Mouse (Mus musculus) heart, postnatal 14 days (tissue): ENCODE measurements around the gene Hipk3. TPM values are rescaled to one million over a fixed set of nuclear protein-coding genes. Genes with fewer than 3 reads are reported as not detected.

ENCODE experiments used
- DNase-seq, 2 experiments: peaks; one replicate each; pipeline ENCODE4 v3.0.0; 2021 to 2022
- intact Hi-C: fragments of 180-260 bp; cut with DNase I; formaldehyde crosslinking; loops from one replicate; pipeline ENCODE4 v1.15.1; 2025
- total RNA-seq, 2 experiments: library from RNA; stranded (reverse); gene quantifications; 2 replicates each; pipeline ENCODE4 v1.2.3; 2021

Gene Hipk3
- total RNA-seq, 2 experiments from 2014 or later = 178 to 179 TPM

- intact Hi-C loops = no loop called here
Measured at GRCm38 (mm10) chr2:104479054-104479453, 15.2 kb downstream of the Hipk3 start.

GRCm38 (mm10) chr2:104477398-104478015 lies 16.7 kb downstream of the Hipk3 start:
- intact Hi-C loops = no loop called here
- DNase-seq = no peak

More at GRCm38 (mm10) chr2:104479054-104479453, 15.2 kb downstream of the Hipk3 start:
- no peak for DNase-seq

GRCm38 (mm10) chr2:104472056-104472455 lies 22.2 kb downstream of the Hipk3 start:
- no peak for DNase-seq
- intact Hi-C loops = no loop called here

GRCm38 (mm10) chr2:104471161-104471560 lies 23.1 kb downstream of the Hipk3 start:
- intact Hi-C loops = no loop called here
- DNase-seq = no peak

- intact Hi-C loops = no loop called here
Measured at GRCm38 (mm10) chr2:104470536-104470935, 23.7 kb downstream of the Hipk3 start.

GRCm38 (mm10) chr2:104468419-104468818 lies 25.8 kb downstream of the Hipk3 start:
- intact Hi-C loops = no loop called here
- DNase-seq = no peak

More at GRCm38 (mm10) chr2:104470536-104470935, 23.7 kb downstream of the Hipk3 start:
- DNase-seq = no peak

GRCm38 (mm10) chr2:104466908-104467616 lies 27.2 kb downstream of the Hipk3 start:
- intact Hi-C loops = no loop called here

GRCm38 (mm10) chr2:104465639-104466430 lies 28.4 kb downstream of the Hipk3 start:
- intact Hi-C loops = no loop called here
- DNase-seq = no peak

More at GRCm38 (mm10) chr2:104466908-104467616, 27.2 kb downstream of the Hipk3 start:
- DNase-seq = peak in 1 of 2 experiments; percentile 46

GRCm38 (mm10) chr2:104460021-104460420 lies 34.2 kb downstream of the Hipk3 start:
- intact Hi-C loops = no loop called here
- no peak for DNase-seq

GRCm38 (mm10) chr2:104458569-104459332 lies 35.5 kb downstream of the Hipk3 start:
- intact Hi-C loops = no loop called here

GRCm38 (mm10) chr2:104457106-104457505 lies 37.1 kb downstream of the Hipk3 start:
- DNase-seq = no peak
- intact Hi-C loops = no loop called here

More at GRCm38 (mm10) chr2:104458569-104459332, 35.5 kb downstream of the Hipk3 start:
- DNase-seq = no peak

GRCm38 (mm10) chr2:104450685-104451084 lies 43.6 kb downstream of the Hipk3 start:
- intact Hi-C loops = loop anchor here (2.0 kb wide), 1 partner anchor 42 kb away; no protein-coding TSS in a partner anchor
- no peak for DNase-seq

GRCm38 (mm10) chr2:104449191-104449590 lies 45.1 kb downstream of the Hipk3 start:
- DNase-seq = no peak
- intact Hi-C loops = loop anchor here (10.0 kb wide), 1 partner anchor 326 kb away; no protein-coding TSS in a partner anchor

- intact Hi-C loops = loop anchor here (10.0 kb wide), 1 partner anchor 327 kb away; no protein-coding TSS in a partner anchor
- no peak for DNase-seq
Measured at GRCm38 (mm10) chr2:104448201-104448600, 46.0 kb downstream of the Hipk3 start.

GRCm38 (mm10) chr2:104446016-104446415 lies 48.2 kb downstream of the Hipk3 start:
- intact Hi-C loops = loop anchor here (10.0 kb wide), 1 partner anchor 329 kb away; no protein-coding TSS in a partner anchor
- DNase-seq = no peak

- intact Hi-C loops = loop anchor here (1.0 to 10.0 kb wide), 4 partner anchors 130 to 330 kb away; no protein-coding TSS in a partner anchor
- DNase-seq = peak; percentile 59 to 72
Measured at GRCm38 (mm10) chr2:104444776-104445175, 49.5 kb downstream of the Hipk3 start.

- no peak for DNase-seq
- intact Hi-C loops = loop anchor here (5.0 to 10.0 kb wide), 2 partner anchors 220 to 332 kb away; no protein-coding TSS in a partner anchor
Measured at GRCm38 (mm10) chr2:104442341-104442740, 51.9 kb downstream of the Hipk3 start.

- DNase-seq = no peak
- intact Hi-C loops = no loop called here
Measured at GRCm38 (mm10) chr2:104436226-104436625, 58.0 kb downstream of the Hipk3 start.

GRCm38 (mm10) chr2:104431067-104431466 lies 63.2 kb downstream of the Hipk3 start:
- DNase-seq = no peak
- intact Hi-C loops = no loop called here

- intact Hi-C loops = no loop called here
- DNase-seq = no peak
Measured at GRCm38 (mm10) chr2:104430566-104430965, 63.7 kb downstream of the Hipk3 start.
